Mouse (Mus musculus) liver, embryonic 12.5 days (tissue): Measurements from ENCODE around the gene Zbtb34. TPM values are rescaled to one million over a fixed set of nuclear protein-coding genes. Genes with fewer than 3 reads are reported as not detected.
A peak's percentile ranks its signal among the peaks of the same experiment; 100 is the strongest.

Source experiments
- ATAC-seq: fragments of 200-750 bp; cut with Nextera tagmentation; 2 replicates; pipeline ENCODE4 v1.8.0; 2017; ENCODE audit warnings: moderate number of reproducible peaks, mild to moderate bottlenecking, moderate library complexity
- H3K27ac ChIP-seq: fragments of 300-500 bp; sonication (generic); 2 replicates; pipeline ENCODE4 v1.5.1; 2016; ENCODE audit warnings: mild to moderate bottlenecking
- H3K27me3 ChIP-seq: fragments of 300-500 bp; sonication (generic); replicated peaks from 2 replicates; pipeline ENCODE4 v1.6.1; 2016; ENCODE audit warnings: mild to moderate bottlenecking, moderate library complexity
- H3K36me3 ChIP-seq: fragments of 300-500 bp; sonication (generic); 2 replicates; pipeline ENCODE4 v1.6.1; 2016; ENCODE audit warnings: mild to moderate bottlenecking, moderate library complexity
- H3K4me1 ChIP-seq: fragments of 300-500 bp; sonication (generic); 2 replicates; pipeline ENCODE4 v1.6.1; 2016
- H3K4me2 ChIP-seq: fragments of 300-500 bp; sonication (generic); 2 replicates; pipeline ENCODE4 v1.6.1; 2016; ENCODE audit warnings: mild to moderate bottlenecking, moderate library complexity
- H3K4me3 ChIP-seq: fragments of 300-500 bp; sonication (generic); 2 replicates; pipeline ENCODE4 v1.5.1; 2016; ENCODE audit warnings: mild to moderate bottlenecking, moderate library complexity
- H3K9ac ChIP-seq: fragments of 300-500 bp; sonication (generic); 2 replicates; pipeline ENCODE4 v1.6.1; 2016; ENCODE audit warnings: mild to moderate bottlenecking, moderate library complexity
- H3K9me3 ChIP-seq: fragments of 300-500 bp; sonication (generic); replicated peaks from 2 replicates; pipeline ENCODE4 v1.6.1; 2016; ENCODE audit warnings: mild to moderate bottlenecking, moderate library complexity
- WGBS: fragments of 180-500 bp; shearing (Covaris S2); methylation state at CpG from one replicate; pipeline ENCODE4 v1.1.7; 2016; ENCODE audit not compliant: insufficient replicate concordance; 5-methylcytosine and 5-hydroxymethylcytosine counted together
- polyA plus RNA-seq: library from polyadenylated mRNA; unstranded; fragments of >200 nt; fragmentation: Nextera tagmentation; extraction: Ambion mirVana; gene quantifications from 2 replicates; pipeline ENCODE4 v1.2.1, GENCODE M21; 2016

The Zbtb34 gene
- polyA plus RNA-seq, 1 experiment from 2014 or later, result 3.6 TPM

DNA sequence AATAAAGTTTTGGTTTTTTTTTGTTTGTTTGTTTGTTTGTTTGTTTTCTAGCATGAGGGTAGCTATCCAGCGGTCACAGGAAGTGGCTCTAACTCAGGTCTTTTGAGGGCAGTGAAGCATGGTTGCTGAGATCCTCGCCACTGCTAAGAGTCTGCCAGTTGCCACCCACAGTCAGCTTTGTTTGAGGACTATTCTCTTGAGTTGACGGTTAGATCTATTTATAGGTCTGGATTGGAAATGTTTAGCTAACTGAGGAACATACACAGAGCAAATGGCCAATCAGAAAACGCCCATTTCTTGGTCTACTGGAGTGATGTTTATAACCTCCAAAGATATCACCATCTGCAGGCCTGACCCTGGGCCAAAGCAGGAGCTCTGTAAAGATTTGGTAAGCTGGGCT lies 11.6 kb upstream of the Zbtb34 start:
- no peaks in the 10 kb centered on the region for H3K9me3 ChIP-seq
- WGBS, result 50% methylated on average over 4 of the region's 4 CpGs
- H3K36me3 ChIP-seq, result no peaks in the 10 kb centered on the region; the same call in 1 of the 2 replicates
- no peak overlapping the region for H3K4me3 ChIP-seq
- H3K4me2 ChIP-seq, result no peak overlapping the region
- H3K27ac ChIP-seq, result no peak overlapping the region
- H3K27me3 ChIP-seq, result peaks cover 28% of the 10 kb centered on the region
- no peak for ATAC-seq
- no peak overlapping the region for H3K9ac ChIP-seq
- H3K4me1 ChIP-seq, result no peaks in the 10 kb centered on the region

DNA sequence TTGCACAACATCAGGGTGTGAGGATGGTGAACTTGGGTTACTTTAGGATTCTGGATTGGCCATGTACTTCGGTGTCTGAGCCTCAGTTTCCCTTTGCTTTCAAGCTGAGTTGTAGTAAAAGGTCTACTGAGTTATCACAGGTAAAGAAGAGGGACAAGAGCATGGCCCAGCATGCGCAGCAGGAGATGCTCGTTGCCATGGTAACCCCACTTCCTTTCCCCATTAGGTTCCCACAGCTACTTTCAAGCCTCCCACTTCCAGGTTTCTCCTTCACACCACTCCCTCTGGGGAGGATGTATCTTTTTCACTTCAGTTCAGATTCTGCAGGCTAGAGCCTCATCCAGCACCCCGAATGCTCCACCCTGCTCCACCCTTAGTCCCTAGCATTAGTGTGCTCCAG lies 9.8 kb upstream of the Zbtb34 start:
- no peak for ATAC-seq
- Histone ChIP-seq H3K9me3 (no peaks in the 10 kb centered on the region), H3K4me1 (peaks cover 9% of the 10 kb centered on the region), H3K9ac (no peak overlapping the region), H3K4me2 (no peak overlapping the region), H3K36me3 (no peaks in the 10 kb centered on the region), H3K4me3 (no peak overlapping the region), H3K27ac (no peak overlapping the region), H3K27me3 (peaks cover 44% of the 10 kb centered on the region)
- 24% methylated on average over 4 of the region's 4 CpGs for WGBS

DNA sequence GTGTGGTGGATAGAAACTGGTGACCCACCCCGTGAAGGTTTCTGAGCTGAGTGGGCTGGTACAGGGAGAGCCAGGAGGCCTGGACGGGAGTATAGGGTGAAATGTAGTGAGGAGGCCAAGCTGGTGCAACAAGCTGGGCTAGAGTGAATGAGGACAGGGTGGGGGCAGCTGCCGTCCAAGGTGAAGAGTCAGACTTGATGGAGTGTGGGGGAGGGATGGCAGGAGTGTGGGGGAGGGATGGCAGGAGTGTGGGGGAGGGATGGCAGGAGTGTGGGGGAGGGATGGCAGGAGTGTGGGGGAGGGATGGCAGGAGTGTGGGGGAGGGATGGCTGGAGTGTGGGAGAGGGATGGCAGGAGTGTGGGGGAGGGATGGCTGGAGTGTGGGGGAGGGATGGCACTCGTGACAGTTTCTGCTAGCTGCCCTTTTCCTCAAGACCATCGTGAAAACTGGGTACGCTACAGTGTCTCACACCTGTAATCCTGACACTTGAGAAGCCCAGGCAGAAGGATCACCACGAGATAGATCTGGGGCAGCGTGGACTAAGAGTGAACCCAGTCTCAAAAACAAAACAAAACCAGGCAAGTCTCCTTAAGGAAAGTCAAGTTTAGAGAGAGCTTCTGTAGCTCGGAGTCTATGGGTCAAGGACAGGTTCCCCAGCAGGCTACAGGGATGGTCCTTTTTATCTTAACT lies 9.0 kb upstream of the Zbtb34 start:
- Histone ChIP-seq H3K36me3 (no peaks in the 10 kb centered on the region), H3K27me3 (peaks cover 44% of the 10 kb centered on the region), H3K4me3 (no peak overlapping the region), H3K9ac (no peak overlapping the region), H3K9me3 (no peaks in the 10 kb centered on the region), H3K4me2 (no peak overlapping the region), H3K27ac (no peak overlapping the region), H3K4me1 (peaks cover 14% of the 10 kb centered on the region)
- WGBS, result 21% methylated on average over 9 of the region's 9 CpGs
- no peak for ATAC-seq

DNA sequence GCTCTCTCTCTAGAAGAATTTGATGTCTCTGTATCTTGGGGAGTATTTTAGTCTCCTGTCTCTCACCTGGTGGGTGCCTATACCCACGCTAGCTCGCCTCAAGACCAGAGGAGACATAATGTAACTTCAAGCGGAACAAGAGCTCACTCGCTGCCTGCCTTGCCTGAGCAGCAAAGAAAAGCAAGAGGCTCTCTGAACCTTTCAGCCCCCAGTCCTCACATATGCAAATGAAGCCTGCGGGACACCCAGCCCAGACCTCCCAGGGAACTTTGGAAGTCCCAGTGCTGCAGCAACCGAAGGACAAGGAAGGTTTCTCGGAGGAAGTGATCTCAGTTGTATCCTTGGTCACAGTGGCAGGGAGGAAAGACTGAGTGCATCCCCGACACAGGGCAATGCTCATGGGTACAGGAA lies 8.4 kb upstream of the Zbtb34 start:
- WGBS, result 21% methylated on average over 8 of the region's 8 CpGs
- H3K4me1 ChIP-seq, result peaks cover 14% of the 10 kb centered on the region
- ATAC-seq, result no peak
- H3K27ac ChIP-seq, result no peak overlapping the region
- no peak overlapping the region for H3K9ac ChIP-seq
- H3K4me2 ChIP-seq, result no peak overlapping the region
- no peaks in the 10 kb centered on the region for H3K36me3 ChIP-seq
- peaks cover 44% of the 10 kb centered on the region for H3K27me3 ChIP-seq
- no peaks in the 10 kb centered on the region for H3K9me3 ChIP-seq
- H3K4me3 ChIP-seq, result no peak overlapping the region

DNA sequence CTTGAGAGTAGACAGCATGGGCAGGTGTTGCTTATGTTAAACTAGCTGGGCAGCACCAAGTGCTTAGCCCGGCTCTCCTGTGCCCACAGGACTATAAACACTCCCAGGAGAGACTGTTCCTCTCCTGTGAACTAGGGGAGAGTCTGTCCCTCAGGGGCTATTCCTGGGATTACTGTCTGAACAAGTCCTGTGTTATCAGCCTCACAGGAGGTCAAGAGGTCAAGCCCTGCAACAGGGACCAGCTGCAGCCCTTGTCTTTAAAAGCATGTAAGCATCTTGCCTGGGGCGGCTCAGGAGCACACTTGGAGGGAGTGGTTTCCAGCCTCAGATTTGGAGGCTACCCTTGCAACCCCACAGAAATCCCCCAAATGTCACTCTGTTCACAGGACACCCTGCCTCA lies 7.3 kb upstream of the Zbtb34 start:
- Histone ChIP-seq H3K4me1 (peaks cover 14% of the 10 kb centered on the region), H3K4me3 (no peak overlapping the region), H3K27me3 (peaks cover 44% of the 10 kb centered on the region), H3K4me2 (no peak overlapping the region), H3K9me3 (no peaks in the 10 kb centered on the region), H3K27ac (no peak overlapping the region), H3K36me3 (no peaks in the 10 kb centered on the region), H3K9ac (no peak overlapping the region)
- 49% methylated on average over 2 of the region's 2 CpGs for WGBS
- ATAC-seq, result no peak

DNA sequence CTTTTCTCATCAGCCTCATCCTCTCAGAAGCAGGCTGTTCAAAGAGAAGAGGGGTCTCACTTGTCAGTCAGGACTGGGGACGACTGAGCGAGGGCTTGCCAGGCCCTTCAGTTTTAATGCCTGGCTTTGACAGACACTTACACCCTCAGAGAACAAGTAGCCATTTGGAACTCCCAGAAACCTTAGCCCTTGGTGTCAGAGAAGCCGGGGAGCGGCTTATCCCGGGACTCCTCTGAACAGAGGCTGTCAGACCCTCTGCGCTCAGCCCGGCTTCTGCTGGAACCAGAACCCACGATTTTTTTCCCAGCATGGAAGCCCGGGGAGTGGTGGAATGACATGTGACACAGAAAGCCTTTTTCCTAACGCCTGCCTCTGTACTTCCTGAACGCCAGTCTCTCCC lies 6.1 kb upstream of the Zbtb34 start:
- Histone ChIP-seq H3K36me3 (no peaks in the 10 kb centered on the region), H3K27ac (no peak overlapping the region), H3K4me1 (peaks cover 14% of the 10 kb centered on the region), H3K9me3 (no peaks in the 10 kb centered on the region), H3K4me3 (no peak overlapping the region), H3K9ac (no peak overlapping the region), H3K27me3 (peaks cover 44% of the 10 kb centered on the region), H3K4me2 (no peak overlapping the region)
- ATAC-seq, result no peak
- 56% methylated on average over 11 of the region's 11 CpGs for WGBS

DNA sequence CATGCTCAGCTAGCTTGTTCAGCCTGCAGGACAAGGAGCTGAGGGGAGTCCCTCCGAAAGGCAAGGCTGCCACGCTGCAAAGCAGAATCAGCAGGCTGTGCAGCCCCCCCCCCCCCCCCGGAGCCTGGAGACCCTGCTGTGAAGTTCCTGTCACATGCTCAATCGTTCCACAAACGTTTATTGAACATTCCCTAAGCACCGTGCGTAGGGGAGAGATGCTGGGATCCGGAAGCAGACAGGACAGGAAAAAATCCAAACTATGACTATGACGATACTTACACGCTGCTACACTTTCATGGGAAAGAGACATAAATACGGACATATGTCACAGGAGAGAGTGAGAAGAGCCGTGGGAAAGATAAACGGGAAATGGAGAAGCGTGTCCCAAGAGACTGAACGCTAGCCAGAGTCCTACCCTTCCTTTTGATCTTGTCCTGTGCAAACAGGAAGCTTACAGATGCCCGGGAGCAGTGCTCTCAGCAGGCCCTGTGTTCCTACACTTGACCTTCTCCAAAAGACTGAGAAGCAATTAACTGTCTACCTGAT lies 5.0 kb upstream of the Zbtb34 start:
- WGBS, result 10% methylated on average over 16 of the region's 16 CpGs
- peaks cover 42% of the 10 kb centered on the region for H3K27me3 ChIP-seq
- no peak overlapping the region for H3K27ac ChIP-seq
- peak overlapping the region; percentile 15; the same call in 1 of the 2 replicates for H3K4me3 ChIP-seq
- H3K4me2 ChIP-seq, result peak overlapping the region; percentile 50
- H3K36me3 ChIP-seq, result no peaks in the 10 kb centered on the region
- no peak overlapping the region for H3K9ac ChIP-seq
- peaks cover 21% of the 10 kb centered on the region for H3K4me1 ChIP-seq
- H3K9me3 ChIP-seq, result no peaks in the 10 kb centered on the region
- no peak for ATAC-seq

DNA sequence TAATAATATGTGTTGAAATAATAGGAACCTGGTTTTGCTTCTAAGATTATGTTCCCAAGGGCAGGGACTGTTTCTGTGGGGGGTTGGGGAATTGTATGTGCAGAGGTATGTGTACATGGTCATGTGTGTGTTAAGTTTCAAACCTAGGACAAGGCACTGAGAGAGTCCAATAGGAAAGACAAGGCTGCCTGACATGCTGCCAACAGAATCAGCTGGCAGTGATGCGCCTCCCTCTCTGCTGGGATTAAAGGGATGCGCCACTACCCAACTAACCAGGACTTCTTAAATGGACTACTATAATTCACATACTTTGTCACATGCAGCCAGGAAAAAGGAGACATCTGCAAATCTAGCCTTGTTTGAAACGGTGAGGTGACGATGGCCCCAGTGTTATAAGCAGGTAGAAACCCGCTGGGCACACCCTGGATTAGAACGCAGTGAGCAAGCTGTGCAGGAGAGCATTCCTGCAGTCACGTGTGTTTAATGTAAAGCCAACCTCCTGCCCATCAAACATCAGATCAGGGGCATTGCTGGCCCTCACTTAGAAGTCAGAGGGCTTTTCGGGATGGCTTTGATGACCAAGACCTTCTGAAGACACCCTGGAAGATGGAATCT lies 4.0 kb upstream of the Zbtb34 start:
- no peak overlapping the region for H3K4me2 ChIP-seq
- H3K27ac ChIP-seq, result no peak overlapping the region
- no peak for ATAC-seq
- no peak overlapping the region for H3K4me3 ChIP-seq
- peaks cover 28% of the 10 kb centered on the region for H3K4me1 ChIP-seq
- H3K36me3 ChIP-seq, result no peaks in the 10 kb centered on the region
- H3K27me3 ChIP-seq, result peaks cover 35% of the 10 kb centered on the region
- 53% methylated on average over 8 of the region's 8 CpGs for WGBS
- H3K9me3 ChIP-seq, result no peaks in the 10 kb centered on the region
- H3K9ac ChIP-seq, result no peak overlapping the region

DNA sequence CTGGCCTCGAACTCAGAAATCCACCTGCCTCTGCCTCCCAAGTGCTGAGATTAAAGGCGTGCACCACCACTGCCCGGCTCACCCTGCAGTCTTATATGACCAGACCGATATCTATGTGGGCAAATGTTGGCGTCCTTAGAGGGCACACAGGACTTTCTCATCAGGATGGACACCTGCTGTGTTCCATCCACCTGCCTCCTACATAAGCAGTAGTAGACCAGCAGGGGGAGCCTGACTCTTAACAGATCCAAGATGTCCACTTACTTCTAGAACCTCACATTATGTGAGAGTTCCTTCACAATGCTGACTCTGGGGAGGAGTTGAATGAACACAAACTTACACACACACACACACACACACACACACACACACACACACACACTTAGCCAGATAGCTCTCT lies 1.8 kb upstream of the Zbtb34 start:
- Histone ChIP-seq H3K4me2 (no peak overlapping the region), H3K9ac (no peak overlapping the region), H3K9me3 (no peaks in the 10 kb centered on the region), H3K4me3 (no peak overlapping the region), H3K27ac (no peak overlapping the region), H3K36me3 (no peaks in the 10 kb centered on the region; the same call in 1 of the 2 replicates), H3K4me1 (peaks cover 49% of the 10 kb centered on the region), H3K27me3 (peaks cover 18% of the 10 kb centered on the region)
- no peak for ATAC-seq
- WGBS, result 48% methylated on average over 5 of the region's 5 CpGs

DNA sequence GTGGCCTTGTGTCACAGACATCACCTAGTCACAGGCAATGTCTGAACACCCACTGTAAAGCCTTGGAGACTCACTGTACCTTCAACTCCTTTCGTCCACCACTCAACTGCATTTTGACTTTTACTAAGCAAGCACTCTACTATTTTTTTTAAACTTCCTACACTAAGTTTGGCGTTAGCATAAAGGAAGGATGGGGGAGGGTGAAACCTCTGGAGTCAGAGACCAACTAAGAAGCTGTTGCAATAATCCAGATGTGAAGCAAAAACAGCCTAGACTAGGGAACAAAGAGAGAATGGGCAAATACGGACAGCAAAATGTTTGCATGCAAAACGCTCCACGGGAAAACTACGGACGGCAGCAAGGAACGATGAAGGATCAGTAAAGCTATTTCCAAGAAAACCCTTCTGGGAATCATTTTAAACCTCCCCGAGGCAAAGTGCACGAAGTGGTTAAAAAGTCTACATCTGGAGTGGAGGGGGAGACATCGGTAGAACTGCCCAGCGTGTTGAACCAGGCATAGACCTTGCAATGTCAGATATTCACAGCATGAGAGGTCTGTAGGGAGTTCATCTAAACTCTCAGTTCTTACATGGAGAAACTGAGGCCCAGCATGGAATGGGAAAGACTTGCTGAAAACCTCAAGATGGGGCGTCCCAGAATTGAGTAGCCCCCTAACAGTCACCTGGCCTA lies 898 bp downstream of the Zbtb34 start:
- WGBS, result 4% methylated on average over 13 of the region's 13 CpGs
- Histone ChIP-seq H3K9ac (peak overlapping the region; percentile 94), H3K4me3 (peak overlapping the region; percentile 93), H3K4me1 (peaks cover 52% of the 10 kb centered on the region), H3K27me3 (no peaks in the 10 kb centered on the region), H3K36me3 (peaks cover 18% of the 10 kb centered on the region), H3K4me2 (peak overlapping the region; percentile 95), H3K27ac (peak overlapping the region; percentile 86), H3K9me3 (no peaks in the 10 kb centered on the region)
- no peak for ATAC-seq

DNA sequence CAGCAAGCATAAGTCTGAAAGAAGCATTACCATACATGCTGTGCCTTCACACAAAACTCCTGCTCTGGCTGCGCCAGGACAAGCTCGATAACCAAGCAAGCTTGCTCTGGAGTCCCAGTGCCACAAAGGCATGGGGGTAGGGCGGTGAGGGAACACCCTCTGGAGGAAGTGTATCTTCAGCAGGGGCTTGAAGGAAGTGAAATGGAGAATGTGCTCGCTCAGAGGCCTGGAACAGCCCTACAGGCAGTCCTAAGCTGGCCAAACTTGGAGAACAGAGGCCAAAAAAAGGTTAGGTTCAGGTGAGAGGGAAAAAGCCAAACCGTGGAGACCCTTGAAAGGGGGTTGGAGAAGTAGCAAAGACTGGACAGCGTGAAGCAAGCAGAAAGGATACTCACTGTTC lies 1.8 kb downstream of the Zbtb34 start:
- peak; percentile 60 for ATAC-seq
- Histone ChIP-seq H3K4me1 (peaks cover 52% of the 10 kb centered on the region), H3K9ac (peak overlapping the region; percentile 94), H3K27me3 (no peaks in the 10 kb centered on the region), H3K4me2 (peak overlapping the region; percentile 95), H3K4me3 (peak overlapping the region; percentile 93), H3K9me3 (no peaks in the 10 kb centered on the region), H3K27ac (peak overlapping the region; percentile 86), H3K36me3 (peaks cover 22% of the 10 kb centered on the region)
- 12% methylated on average over 6 of the region's 6 CpGs for WGBS
